8 mouse cellular contexts compared by ENCODE assay signal in genomic region chr10:99106311-99106702, GRCm38 (mm10). TPM values are rescaled to one million over a fixed set of nuclear protein-coding genes. Genes with fewer than 3 reads are reported as not detected.
DNase-seq lines count a peak whose midpoint lies in the region; ATAC-seq and TF ChIP-seq lines count a peak whose summit lies in the region.
"Had no signal": no experiment of that assay in that cellular context is flagged by ENCODE, and none has a peak within 500 bp of the region (broad histone marks: within the 10 kb centered on the region; RNA-seq: fewer than 3 reads in every experiment).

No protein-coding gene starts in this region.

- no peak for DNase-seq in lung, postnatal 4 days
- no peak for DNase-seq in forebrain, embryonic 11.5 days (ENCODE audit: low spot score)
- no peak for DNase-seq in layer of hippocampus, postnatal 36 days
- DNase-seq in embryo, embryonic 11 days = no peak

- peak overlapping the region; percentile 97 for H3K4me2 ChIP-seq in lung, embryonic 16.5 days (ENCODE audit: low read depth, low read length)
- H3K4me2 ChIP-seq in forebrain, embryonic 11.5 days (ENCODE audit: low read depth, low read length, severe bottlenecking) = peak overlapping the region; percentile 85
- H3K4me2 ChIP-seq in limb, embryonic 12.5 days = peak overlapping the region; percentile 91

- no peak for TF ChIP-seq POLR2A in small intestine, adult 2 months (IDR thresholded peaks at IDR 0.05; ENCODE audit: low read depth, low read length)

- ATAC-seq in lung, embryonic 16.5 days (ENCODE audit: low read depth) = no peak
- ATAC-seq in forebrain, embryonic 11.5 days (replicated peaks; ENCODE audit: low FRiP score) = no peak
- ATAC-seq in limb, embryonic 12.5 days (ENCODE audit: insufficient number of reproducible peaks, insufficient read depth, low FRiP score, low TSS enrichment, low read depth) = no peak

- H3K9ac ChIP-seq in lung, embryonic 16.5 days (ENCODE audit: low read length) = peak overlapping the region; percentile 96
- H3K9ac ChIP-seq in forebrain, embryonic 11.5 days (ENCODE audit: low read length) = peak overlapping the region; percentile 89
- H3K9ac ChIP-seq in limb, embryonic 12.5 days (replicated peaks) = peak overlapping the region; percentile 89; the same call in 1 of the 2 replicates

- H3K9me3 ChIP-seq in lung, embryonic 16.5 days (ENCODE audit: control insufficient read depth, low read length) = peaks cover 6% of the 10 kb centered on the region; the same call in 1 of the 2 replicates
- no peaks in the 10 kb centered on the region for H3K9me3 ChIP-seq in forebrain, embryonic 11.5 days (ENCODE audit: control insufficient read depth, low read length)
- H3K9me3 ChIP-seq in limb, embryonic 12.5 days = no peaks in the 10 kb centered on the region

- 25% methylated on average over 8 of the region's 8 CpGs for WGBS in lung, embryonic 16.5 days
- 35% methylated on average over 8 of the region's 8 CpGs for WGBS in forebrain, embryonic 11.5 days
- 32% methylated on average over 8 of the region's 8 CpGs for WGBS in limb, embryonic 12.5 days
- WGBS in small intestine, adult 2 months = 14% methylated on average over 8 of the region's 8 CpGs

- TF ChIP-seq CTCF in small intestine, adult 2 months (IDR thresholded peaks at IDR 0.05; ENCODE audit: extremely low read depth, insufficient read length, insufficient replicate concordance, low read depth, low read length) = no peak

- H3K27ac ChIP-seq in lung, embryonic 16.5 days (ENCODE audit: low read length) = peak overlapping the region; percentile 89; the same call in 1 of the 2 replicates
- peak overlapping the region; percentile 80; the same call in 1 of the 2 replicates for H3K27ac ChIP-seq in forebrain, embryonic 11.5 days (ENCODE audit: low read depth, low read length)
- no peak overlapping the region for H3K27ac ChIP-seq in limb, embryonic 12.5 days
- H3K27ac ChIP-seq in small intestine, adult 2 months (ENCODE audit: insufficient read depth, low read depth, low read length) = no peak overlapping the region

- H3K27me3 ChIP-seq in lung, embryonic 16.5 days (ENCODE audit: control insufficient read depth, insufficient read depth, low read depth, low read length) = no peaks in the 10 kb centered on the region
- H3K27me3 ChIP-seq in forebrain, embryonic 11.5 days (ENCODE audit: control insufficient read depth, insufficient read depth, low read length) = no peaks in the 10 kb centered on the region
- no peaks in the 10 kb centered on the region for H3K27me3 ChIP-seq in limb, embryonic 12.5 days
- H3K27me3 ChIP-seq in small intestine, adult 2 months (ENCODE audit: control insufficient read depth, insufficient read depth, low read length) = no peaks in the 10 kb centered on the region

- H3K4me1 ChIP-seq in lung, embryonic 16.5 days (replicated peaks; ENCODE audit: control insufficient read depth, insufficient read depth, low read length) = peaks cover 14% of the 10 kb centered on the region
- peaks cover 2% of the 10 kb centered on the region; the same call in 1 of the 2 replicates for H3K4me1 ChIP-seq in forebrain, embryonic 11.5 days (replicated peaks; ENCODE audit: control insufficient read depth, insufficient read depth, low read length)
- peaks cover 15% of the 10 kb centered on the region for H3K4me1 ChIP-seq in limb, embryonic 12.5 days (replicated peaks)
- peaks cover 12% of the 10 kb centered on the region for H3K4me1 ChIP-seq in small intestine, adult 2 months (ENCODE audit: control insufficient read depth, insufficient read depth, insufficient read length, low read length)

- H3K4me3 ChIP-seq in lung, embryonic 16.5 days (ENCODE audit: low read length) = peak overlapping the region; percentile 99
- peak overlapping the region; percentile 89 for H3K4me3 ChIP-seq in forebrain, embryonic 11.5 days (ENCODE audit: low read depth, low read length)
- peak overlapping the region; percentile 98 for H3K4me3 ChIP-seq in limb, embryonic 12.5 days (replicated peaks)
- peak overlapping the region; percentile 94 for H3K4me3 ChIP-seq in small intestine, adult 2 months (ENCODE audit: low read depth, low read length)

- H3K36me3 ChIP-seq in lung, embryonic 16.5 days (ENCODE audit: control insufficient read depth, insufficient read depth, low read length) = peaks cover 20% of the 10 kb centered on the region
- H3K36me3 ChIP-seq in forebrain, embryonic 11.5 days (ENCODE audit: control insufficient read depth, insufficient read depth, low read length) = peaks cover 3% of the 10 kb centered on the region; the same call in 1 of the 2 replicates
- peaks cover 16% of the 10 kb centered on the region for H3K36me3 ChIP-seq in limb, embryonic 12.5 days
- peaks cover 5% of the 10 kb centered on the region; the same call in 1 of the 2 replicates for H3K36me3 ChIP-seq in small intestine, adult 2 months (ENCODE audit: control insufficient read depth, insufficient read depth, low read length)

RNA-seq across cellular contexts. Expression of gene Poc1b, which starts 0.5 kb away (rescaled TPM):
- 17.3 and 22.7 TPM in 2 replicates for polyA plus RNA-seq in lung, embryonic 16.5 days (2015; fragmentation: Nextera tagmentation; extraction: Ambion mirVana)
- polyA plus RNA-seq in forebrain, embryonic 11.5 days (2014; fragmentation: Nextera tagmentation; extraction: Ambion mirVana) = 42.7 and 43.7 TPM in 2 replicates
- polyA plus RNA-seq in limb, embryonic 12.5 days (2016; fragmentation: Nextera tagmentation; extraction: Ambion mirVana) = 22.7 and 26.8 TPM in 2 replicates
- 3.6 and 5.5 TPM in 2 replicates for polyA plus RNA-seq in small intestine, adult 2 months (2012; rRNA removed)
- total RNA-seq in layer of hippocampus, postnatal 36 days (2021) = 1 to 10 TPM; 6.9 to 9.0 TPM

RNA-seq across cellular contexts. Expression of gene Galnt4, which starts 1.7 kb away (rescaled TPM):
- 15.1 and 17.1 TPM in 2 replicates for polyA plus RNA-seq in lung, embryonic 16.5 days (2015; fragmentation: Nextera tagmentation; extraction: Ambion mirVana)
- 4.7 and 5.6 TPM in 2 replicates for polyA plus RNA-seq in forebrain, embryonic 11.5 days (2014; fragmentation: Nextera tagmentation; extraction: Ambion mirVana)
- polyA plus RNA-seq in limb, embryonic 12.5 days (2016; fragmentation: Nextera tagmentation; extraction: Ambion mirVana) = 7.7 and 8.4 TPM in 2 replicates
- 2.6 and 3.4 TPM in 2 replicates for polyA plus RNA-seq in small intestine, adult 2 months (2012; rRNA removed)
- total RNA-seq in layer of hippocampus, postnatal 36 days (2021) = 1 to 10 TPM; 3.6 to 4.0 TPM

RNA-seq across cellular contexts. Expression of gene Phxr2, which starts 19.8 kb away (rescaled TPM):
- not detected in 2 replicates for polyA plus RNA-seq in lung, embryonic 16.5 days (2015; fragmentation: Nextera tagmentation; extraction: Ambion mirVana)
- polyA plus RNA-seq in forebrain, embryonic 11.5 days (2014; fragmentation: Nextera tagmentation; extraction: Ambion mirVana) = not detected in 2 replicates
- 0.18 TPM in 1 of 2 replicates, not detected in the other for polyA plus RNA-seq in limb, embryonic 12.5 days (2016; fragmentation: Nextera tagmentation; extraction: Ambion mirVana)
- not detected in 2 replicates for polyA plus RNA-seq in small intestine, adult 2 months (2012; rRNA removed)
- not detected for total RNA-seq in layer of hippocampus, postnatal 36 days (2021)
- total RNA-seq: left cerebral cortex, postnatal 10 days had no signal

Comparison
In these comparisons a context has a peak if more than half of its experiments do, and no peak if none do; other contexts are left out.
1. H3K27ac ChIP-seq: peak in lung, embryonic 16.5 days (single experiment) and forebrain, embryonic 11.5 days (single experiment); none in limb, embryonic 12.5 days (single experiment) and small intestine, adult 2 months (single experiment).
2. Peak in every context shown above with its lines, with median percentiles within 50 percentile points of each other: H3K4me2 ChIP-seq, H3K4me3 ChIP-seq and H3K9ac ChIP-seq.